Mouse (Mus musculus) 3134 (cell line): ENCODE results near the gene Osbpl8.
A peak's percentile ranks its signal among the peaks of the same experiment; 100 is the strongest.

Source experiments
- DNase-seq: peaks from one replicate; pipeline ENCODE4 v3.0.0-alpha.2; 2011; ENCODE audit warnings: low spot score; ENCODE audit not compliant: insufficient read length; ENCODE audit errors: extremely low read depth

Osbpl8 gene

DNA sequence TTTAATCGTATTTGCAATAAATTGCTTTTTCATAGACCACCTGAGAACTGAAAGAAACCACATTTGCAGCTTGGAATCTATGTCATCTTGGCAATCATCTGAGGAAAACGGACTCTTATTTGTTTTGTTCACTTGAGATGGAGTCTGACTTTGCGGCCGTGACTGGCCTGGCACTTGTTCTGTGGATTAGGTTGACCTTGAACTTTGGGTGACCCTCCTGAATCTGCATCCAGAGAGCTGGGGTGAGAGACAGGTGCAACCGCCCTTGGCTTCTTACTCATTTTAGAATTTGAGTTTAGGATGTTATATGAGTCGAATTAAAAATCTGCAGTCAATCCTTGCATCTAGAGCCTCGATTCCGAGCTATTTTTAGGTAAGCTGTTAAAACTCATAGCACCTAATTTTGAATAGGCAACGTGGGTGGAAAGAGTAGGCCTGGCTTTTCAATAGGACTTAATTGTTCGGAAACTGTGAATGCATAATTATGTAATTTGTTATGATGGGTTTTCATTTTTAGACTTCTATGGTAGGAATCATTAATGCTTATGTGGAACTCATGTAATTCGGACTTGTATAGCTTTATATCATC is 20.1 kb upstream of the Osbpl8 start:
- DNase-seq: no peak

GRCm38 (mm10) chr10:111149761-111150160 is 14.8 kb upstream of the Osbpl8 start:
- DNase-seq: no peak

DNA sequence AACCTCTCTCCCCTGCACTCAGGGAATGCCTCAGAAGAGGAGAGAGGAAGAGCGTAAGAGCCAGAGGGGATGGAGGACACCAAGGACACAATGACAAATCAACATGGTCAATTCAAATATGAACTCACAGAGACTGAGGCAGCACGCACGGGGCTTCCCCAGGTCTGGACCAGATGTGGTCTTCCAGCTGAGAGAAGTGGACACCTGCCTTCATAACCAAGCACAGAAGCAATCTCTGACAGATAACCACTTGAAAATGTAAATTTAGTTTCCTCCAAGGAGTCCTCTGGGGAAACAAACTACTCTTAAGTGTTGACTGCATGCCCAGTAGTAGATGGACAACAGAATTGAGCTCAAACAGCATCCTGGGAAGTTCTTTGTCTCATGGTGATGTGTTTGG is 9.5 kb upstream of the Osbpl8 start:
- no peak for DNase-seq

- no peak for DNase-seq
These were observed 9.0 kb upstream of the Osbpl8 start for GRCm38 (mm10) chr10:111155571-111155970.

DNA sequence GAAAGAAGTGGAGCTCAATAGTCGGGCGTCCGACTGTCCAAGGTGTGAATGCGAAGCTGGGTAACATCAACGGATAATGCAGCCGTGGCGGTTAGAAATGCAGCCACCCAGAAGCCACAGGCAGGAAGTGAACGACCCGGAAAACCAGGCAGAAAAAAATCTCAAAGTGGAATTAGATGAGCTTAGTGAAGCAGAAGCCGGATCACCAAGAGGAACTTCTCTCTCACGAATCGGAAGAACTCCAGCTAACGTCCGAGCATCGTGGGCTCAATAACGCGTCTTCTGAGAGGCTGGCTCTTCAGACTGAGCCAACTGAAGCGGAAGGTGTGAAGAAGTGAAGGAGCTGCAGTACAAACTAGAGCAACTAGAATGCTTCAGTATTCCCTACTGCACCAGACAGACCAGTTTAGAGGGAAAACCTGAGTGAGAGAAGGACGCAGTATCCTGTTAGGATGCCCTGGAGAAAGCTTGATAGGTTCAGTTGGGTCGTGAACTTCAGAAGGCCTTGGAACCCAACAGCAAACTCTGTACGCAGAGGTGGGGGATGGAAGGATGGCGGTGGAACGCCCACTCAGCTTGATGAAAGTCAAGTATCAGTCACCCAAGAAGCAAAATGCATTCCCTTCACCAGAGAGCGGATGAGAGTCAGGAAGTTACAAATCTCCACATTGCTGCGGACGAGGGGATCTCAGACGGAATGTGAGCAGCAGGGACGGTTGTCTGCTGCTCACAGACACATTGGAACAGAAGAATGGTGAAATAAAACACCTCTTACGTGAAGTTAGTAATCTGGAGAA is 8.0 kb upstream of the Osbpl8 start:
- DNase-seq: no peak

DNA sequence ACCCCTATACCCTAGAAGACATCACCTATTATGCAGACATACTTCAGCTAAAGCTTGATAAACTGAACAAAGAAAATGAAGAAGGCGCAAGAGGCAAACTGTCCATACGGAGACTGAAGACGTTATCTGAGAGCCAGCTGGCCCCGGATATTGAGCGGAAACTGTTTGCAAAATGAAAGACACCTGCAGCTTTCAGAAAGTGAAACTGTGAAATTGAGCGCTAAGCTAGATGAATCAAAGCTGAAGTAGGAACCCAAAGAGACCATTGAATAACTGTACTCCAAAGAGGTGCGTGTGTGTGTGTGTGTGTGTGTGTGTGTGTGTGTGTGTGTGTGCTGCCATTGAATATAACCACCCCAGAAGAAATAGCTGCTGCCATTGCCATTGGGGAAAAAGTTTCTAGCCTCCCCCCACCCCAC is 7.3 kb upstream of the Osbpl8 start:
- no peak for DNase-seq

GRCm38 (mm10) chr10:111159789-111160522 is 4.6 kb upstream of the Osbpl8 start:
- no peak for DNase-seq

- DNase-seq: no peak
These were observed 4.0 kb upstream of the Osbpl8 start for GRCm38 (mm10) chr10:111160540-111160939.

GRCm38 (mm10) chr10:111161373-111161772 is 3.2 kb upstream of the Osbpl8 start:
- DNase-seq: no peak

GRCm38 (mm10) chr10:111163025-111163424 is 1.5 kb upstream of the Osbpl8 start:
- no peak for DNase-seq

DNA sequence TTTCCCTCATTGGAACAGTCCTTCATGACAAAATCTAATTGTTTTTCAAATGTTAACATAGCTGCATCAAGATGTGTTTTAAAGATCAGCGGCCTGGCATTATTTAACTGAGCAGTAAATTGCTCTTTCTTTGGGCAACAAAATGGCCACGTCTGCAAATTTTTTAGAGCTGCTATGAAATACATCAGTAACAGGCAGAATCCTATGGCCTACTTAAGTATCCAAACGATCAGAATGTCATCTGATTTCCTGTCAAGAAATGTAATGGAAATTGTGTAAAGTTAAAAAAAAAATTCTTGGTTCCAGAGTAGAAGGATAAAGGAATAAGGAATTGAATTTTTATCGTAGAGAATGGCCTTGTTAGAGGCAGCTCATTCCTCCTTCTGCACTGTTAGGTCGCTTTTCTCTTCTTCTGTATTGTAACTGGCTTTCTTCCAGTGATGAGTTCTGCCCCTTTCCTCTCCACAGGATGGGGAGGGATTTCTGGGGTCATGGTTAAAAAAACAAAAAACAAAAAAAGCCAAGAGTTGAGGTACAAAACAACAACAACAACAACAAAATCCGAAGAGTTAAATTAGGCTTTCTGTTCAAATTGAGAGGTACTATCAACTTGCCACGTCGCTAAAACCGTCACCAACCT is 831 bp upstream of the Osbpl8 start:
- peak; percentile 19 for DNase-seq

- DNase-seq: peak; percentile 64
These were observed 848 bp downstream of the Osbpl8 start for GRCm38 (mm10) chr10:111165219-111165981.

- no peak for DNase-seq
These were observed 1.7 kb downstream of the Osbpl8 start for GRCm38 (mm10) chr10:111166057-111166841.

GRCm38 (mm10) chr10:111167444-111167843 is 2.9 kb downstream of the Osbpl8 start:
- DNase-seq: no peak

DNA sequence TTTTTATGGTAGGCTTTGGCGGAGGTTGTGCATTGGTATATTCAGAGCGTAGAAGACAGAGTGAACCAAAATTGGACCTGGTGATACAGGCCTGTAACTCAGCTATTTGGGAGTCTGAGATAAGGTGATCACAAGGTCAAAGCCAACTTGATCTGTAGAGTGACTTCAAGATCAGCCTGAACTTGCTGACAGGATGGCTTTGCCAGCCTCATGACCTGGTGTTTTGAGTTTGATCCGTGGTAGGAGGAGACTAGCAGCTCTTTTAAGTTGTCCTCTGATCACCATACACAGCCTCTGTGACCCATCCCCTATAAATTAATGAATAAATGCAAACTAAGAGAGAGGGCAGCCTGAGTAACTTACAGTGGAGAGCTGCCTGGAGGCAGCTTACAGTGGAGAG is 3.8 kb downstream of the Osbpl8 start:
- DNase-seq: no peak

DNA sequence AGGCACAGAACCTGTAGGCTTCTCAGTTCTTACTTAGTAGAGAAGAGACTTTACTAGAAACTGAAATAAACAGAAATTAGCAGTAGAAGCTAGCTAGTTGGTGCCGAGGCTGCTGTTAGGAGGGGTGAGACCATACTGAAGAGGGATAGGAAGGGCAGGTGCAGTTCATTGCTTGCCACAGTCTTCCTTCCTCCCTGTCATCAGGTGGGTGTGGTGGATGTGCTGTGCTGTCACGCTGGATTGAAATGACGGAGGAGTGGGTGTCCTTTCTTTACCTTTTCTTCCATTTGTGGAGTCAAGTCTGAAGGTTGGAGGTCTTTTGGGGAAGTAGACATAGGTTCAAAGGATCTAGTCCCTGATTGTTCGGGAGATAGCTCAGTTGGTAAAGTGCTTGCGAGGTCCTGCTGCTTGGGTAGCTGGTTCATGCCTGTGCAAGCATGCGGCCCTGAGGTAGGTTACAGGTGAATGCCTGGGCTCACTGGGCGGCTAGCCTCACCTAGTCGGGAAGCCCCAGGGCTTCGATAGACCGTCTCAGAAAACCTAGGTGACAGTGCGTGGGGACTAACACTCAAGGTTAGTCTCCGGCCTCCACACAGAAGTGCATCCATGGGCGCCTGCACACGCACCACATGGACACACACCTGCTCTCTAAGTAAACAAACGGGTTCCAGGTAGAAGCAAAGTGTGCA is 6.8 kb downstream of the Osbpl8 start:
- no peak for DNase-seq

DNA sequence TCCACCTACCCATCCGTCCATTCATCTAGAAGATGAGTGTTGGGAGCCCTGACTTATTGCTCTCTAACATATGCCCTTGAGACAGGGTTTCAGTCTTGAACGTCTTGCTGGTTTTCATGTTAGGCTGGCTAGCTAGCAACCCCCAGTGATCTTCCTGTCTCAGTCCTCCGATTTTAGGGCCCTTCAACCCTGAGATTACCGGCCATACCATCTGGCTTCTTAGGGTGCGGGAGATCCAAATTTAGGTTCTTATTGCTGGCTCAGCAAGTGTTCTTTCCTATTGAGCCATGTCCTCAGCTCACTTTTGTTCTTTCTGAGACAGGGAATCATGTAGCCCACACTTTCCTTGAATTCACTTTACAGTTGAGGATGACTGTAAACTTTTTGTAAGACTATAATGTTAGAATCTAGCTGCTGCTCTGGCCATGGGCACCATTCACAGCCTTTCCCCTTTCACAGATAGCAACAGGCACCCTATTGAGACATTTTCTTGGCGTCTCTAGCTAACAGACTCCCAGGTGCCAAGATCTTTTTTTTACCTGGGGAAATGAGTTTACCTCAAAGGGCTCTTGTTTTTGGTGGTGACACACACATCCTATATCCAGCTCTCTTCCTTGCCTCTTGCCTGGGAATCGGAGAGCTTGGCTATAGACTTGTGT is 9.2 kb downstream of the Osbpl8 start:
- no peak for DNase-seq

- DNase-seq: no peak
These were observed 12.8 kb downstream of the Osbpl8 start for GRCm38 (mm10) chr10:111177336-111177735.

DNA sequence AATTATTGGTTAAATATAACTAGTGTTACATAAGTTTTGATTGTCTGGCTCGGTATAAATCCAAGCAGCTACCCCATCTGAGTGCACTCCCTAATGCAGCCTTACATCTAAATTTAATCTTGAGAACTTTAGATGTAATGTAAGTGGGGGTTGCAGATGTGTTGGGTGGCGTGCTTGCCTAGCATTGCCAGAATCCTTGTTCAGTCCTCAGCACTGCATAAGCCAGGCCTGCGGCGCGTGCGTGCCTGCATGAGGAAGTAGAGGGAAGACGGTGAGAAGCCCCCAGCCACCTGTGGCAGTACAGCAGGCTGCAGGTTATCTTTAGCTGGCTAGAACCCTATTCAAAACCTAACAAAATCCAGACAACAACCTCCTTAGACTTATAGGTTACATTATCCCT is 13.5 kb downstream of the Osbpl8 start:
- DNase-seq: no peak
